Mouse (Mus musculus) ES-Bruce4 (cell line): ENCODE measurements around the gene Rasa2.

Source experiments
- CTCF ChIP-seq: IDR thresholded peaks from one replicate; pipeline ENCODE4 v1.8.1; 2011; ENCODE audit warnings: low read depth, low read length
- EP300 ChIP-seq: IDR thresholded peaks from 2 replicates; pipeline ENCODE4 v1.6.1; 2011; ENCODE audit warnings: low read depth, low read length; ENCODE audit not compliant: insufficient read depth
- POLR2A ChIP-seq: IDR thresholded peaks from one replicate; pipeline ENCODE4 v1.8.1; 2011; ENCODE audit warnings: low read length; ENCODE audit not compliant: insufficient read depth

- no peak for TF ChIP-seq POLR2A
- TF ChIP-seq EP300, result no peak
- no peak for TF ChIP-seq CTCF
Observed at GRCm38 (mm10) chr9:96558594-96558993, 72.8 kb downstream of the Rasa2 start.
